Mouse (Mus musculus) E14TG2a.4 (cell line): ENCODE data around the gene Efhd2.

Experiments used
- CTCF ChIP-seq: conservative IDR thresholded peaks from 2 replicates; pipeline ENCODE4 v1.5.1; 2014; ENCODE audit warnings: low read length
- NANOG ChIP-seq: IDR thresholded peaks from 2 replicates; pipeline ENCODE4 v1.6.1; 2014; ENCODE audit warnings: borderline replicate concordance, low read length, mixed read lengths

GRCm38 (mm10) chr4:141865600-141865999, 9.1 kb downstream of the Efhd2 start:
- TF ChIP-seq CTCF (no peak), NANOG (no peak)
